Mouse (Mus musculus): ENCODE results near the gene Mylk4.

GRCm38 (mm10) chr13:32823126-32823525, 39.4 kb upstream of the Mylk4 start:
- TF ChIP-seq CTCF (conservative IDR thresholded peaks at IDR 0.05; ENCODE audit: insufficient read depth, insufficient read length, low read depth, low read length) (no peak), POLR2A (IDR thresholded peaks at IDR 0.05; ENCODE audit: low read depth, low read length) (no peak)

Data from kidney, adult 2 months (tissue).